In the genomic region with DNA sequence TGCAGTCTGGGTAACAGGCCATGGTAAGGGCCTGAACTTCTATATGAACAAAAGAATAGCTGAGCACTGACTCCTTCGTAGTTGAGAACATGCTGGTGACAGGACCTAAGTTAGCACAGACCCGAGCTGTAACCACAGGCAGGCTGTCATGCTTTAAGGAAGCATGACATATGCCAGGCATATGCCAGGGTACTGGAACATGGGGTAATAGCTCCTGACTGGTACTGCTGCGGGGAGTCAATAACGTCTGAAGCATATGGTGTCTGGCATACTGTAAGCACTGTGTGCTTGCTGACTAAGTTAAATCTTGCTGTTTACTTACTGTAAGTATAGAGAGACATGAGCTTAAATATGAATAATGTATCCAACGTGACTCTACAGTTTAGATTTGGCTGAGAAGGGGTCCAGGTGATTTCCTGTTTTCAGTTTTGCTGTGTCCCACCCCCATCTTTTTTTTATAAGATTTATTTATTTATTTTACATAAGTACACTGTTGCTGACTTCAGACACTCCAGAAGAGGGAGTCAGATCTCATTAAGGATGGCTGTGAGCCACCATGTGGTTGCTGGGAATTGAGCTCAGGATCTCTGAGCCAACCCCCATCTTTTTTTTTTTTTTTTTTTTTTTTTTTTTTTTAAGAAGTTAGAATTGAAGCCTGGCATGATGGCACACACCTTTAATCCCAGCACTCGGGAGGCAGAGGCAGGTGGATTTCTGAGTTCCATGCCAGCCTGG, we compare ENCODE assay signal across 24 mouse cellular contexts. TPM values are rescaled to one million over a fixed set of nuclear protein-coding genes. Genes with fewer than 3 reads are reported as not detected.
DNase-seq lines count a peak whose midpoint lies in the region; ATAC-seq and TF ChIP-seq lines count a peak whose summit lies in the region.
"Had no signal": no experiment of that assay in that cellular context is flagged by ENCODE, and none has a peak within 500 bp of the region (broad histone marks: within the 10 kb centered on the region; RNA-seq: fewer than 3 reads in every experiment).

No protein-coding gene starts in this region.

- H3K4me3 ChIP-seq in forebrain, embryonic 13.5 days = no peak overlapping the region
- H3K4me3 ChIP-seq in forebrain, embryonic 10.5 days = no peak overlapping the region
- no peak overlapping the region for H3K4me3 ChIP-seq in layer of hippocampus, adult 2 months
- no peak overlapping the region for H3K4me3 ChIP-seq in heart, embryonic 11.5 days (ENCODE audit: low read depth, low read length)
- H3K4me3 ChIP-seq: gastrocnemius, adult 2 months; heart, adult 2 months; hindbrain, embryonic 10.5 days; left cerebral cortex, adult 2 months; neural tube, embryonic 13.5 days had no signal

- no peaks in the 10 kb centered on the region for H3K9me3 ChIP-seq in forebrain, embryonic 13.5 days (replicated peaks)
- H3K9me3 ChIP-seq in forebrain, embryonic 10.5 days = no peaks in the 10 kb centered on the region
- no peaks in the 10 kb centered on the region for H3K9me3 ChIP-seq in heart, embryonic 11.5 days (replicated peaks; ENCODE audit: control insufficient read depth, low read length)
- H3K9me3 ChIP-seq: hindbrain, embryonic 10.5 days; neural tube, embryonic 13.5 days had no signal

- 91% methylated on average over 6 of the region's 6 CpGs for WGBS in forebrain, embryonic 13.5 days
- 93% methylated on average over 6 of the region's 6 CpGs for WGBS in forebrain, embryonic 10.5 days
- WGBS in heart, embryonic 11.5 days (ENCODE audit: insufficient replicate concordance) = 84% methylated on average over 6 of the region's 6 CpGs

- ATAC-seq in forebrain, embryonic 13.5 days = peak; percentile 96; the same call in 1 of the 2 replicates
- ATAC-seq in heart, embryonic 11.5 days (replicated peaks; ENCODE audit: insufficient number of reproducible peaks, low FRiP score, low TSS enrichment) = no peak

- H3K27me3 ChIP-seq in forebrain, embryonic 13.5 days = no peaks in the 10 kb centered on the region
- H3K27me3 ChIP-seq in forebrain, embryonic 10.5 days (ENCODE audit: poor library complexity, severe bottlenecking) = no peaks in the 10 kb centered on the region
- H3K27me3 ChIP-seq in heart, embryonic 11.5 days (ENCODE audit: control insufficient read depth, insufficient read depth, low read length) = no peaks in the 10 kb centered on the region
- H3K27me3 ChIP-seq: neural tube, embryonic 13.5 days had no signal

- no peaks in the 10 kb centered on the region for H3K4me1 ChIP-seq in forebrain, embryonic 13.5 days
- no peaks in the 10 kb centered on the region for H3K4me1 ChIP-seq in forebrain, embryonic 10.5 days
- no peaks in the 10 kb centered on the region for H3K4me1 ChIP-seq in heart, embryonic 11.5 days (ENCODE audit: control insufficient read depth, insufficient read depth, low read length)
- H3K4me1 ChIP-seq: hindbrain, embryonic 10.5 days; neural tube, embryonic 13.5 days had no signal

- H3K4me2 ChIP-seq in forebrain, embryonic 13.5 days = no peak overlapping the region
- no peak overlapping the region for H3K4me2 ChIP-seq in heart, embryonic 11.5 days
- H3K4me2 ChIP-seq: liver, embryonic 11.5 days; lung, embryonic 14.5 days; midbrain, embryonic 11.5 days; neural tube, embryonic 13.5 days had no signal

- DNase-seq in forebrain, embryonic 10.5 days (ENCODE audit: extremely low spot score, low spot score) = no peak
- peak; percentile 9 to 70 for DNase-seq in layer of hippocampus, adult 18-20 months (ENCODE audit: low spot score in 2 of 2)
- no peak for DNase-seq in layer of hippocampus, postnatal 25 days (ENCODE audit: extremely low spot score in 1 of 2, low spot score in 1 of 2)
- DNase-seq in layer of hippocampus, adult 2 months (ENCODE audit: low spot score in 2 of 2) = peak in 1 of 2 experiments; percentile 47
- DNase-seq in telencephalon, adult 2 months (ENCODE audit: low read depth, low spot score) = peak; percentile 27
- DNase-seq in adipocyte (ENCODE audit: low spot score) = no peak
- DNase-seq: adrenal gland, adult 2 months; B cell, adult 2 months; cerebellum, postnatal 14 days; gastrocnemius, adult 2 months; heart, adult 2 months; kidney, adult 2 months; kidney, postnatal 25 days; lung, embryonic 14.5 days; lung, postnatal 4 days; right cerebral cortex, adult 18-20 months; thymus, postnatal 14 days had no signal

- no peak overlapping the region for H3K9ac ChIP-seq in forebrain, embryonic 13.5 days
- H3K9ac ChIP-seq in heart, embryonic 11.5 days (ENCODE audit: low read depth, low read length) = no peak overlapping the region
- H3K9ac ChIP-seq: lung, embryonic 14.5 days; neural tube, embryonic 13.5 days had no signal

- peaks cover 76% of the 10 kb centered on the region for H3K36me3 ChIP-seq in forebrain, embryonic 13.5 days (ENCODE audit: poor library complexity, severe bottlenecking)
- peaks cover 85% of the 10 kb centered on the region for H3K36me3 ChIP-seq in forebrain, embryonic 10.5 days (replicated peaks)
- H3K36me3 ChIP-seq in heart, embryonic 11.5 days (ENCODE audit: control insufficient read depth, insufficient read depth, low read length) = peaks cover 10% of the 10 kb centered on the region

- 0 out of 2 replicates have a peak, but pooled peaks have one; percentile 19 for TF ChIP-seq CTCF in layer of hippocampus, adult 2 months (conservative IDR thresholded peaks at IDR 0.05)

- H3K27ac ChIP-seq in forebrain, embryonic 13.5 days = no peak overlapping the region
- no peak overlapping the region for H3K27ac ChIP-seq in forebrain, embryonic 10.5 days
- H3K27ac ChIP-seq in layer of hippocampus, adult 2 months = peak overlapping the region; percentile 49
- no peak overlapping the region for H3K27ac ChIP-seq in heart, embryonic 11.5 days (ENCODE audit: low read depth, low read length)
- H3K27ac ChIP-seq: gastrocnemius, adult 2 months; heart, adult 2 months; hindbrain, embryonic 10.5 days; left cerebral cortex, adult 2 months; neural tube, embryonic 13.5 days had no signal

RNA-seq across cellular contexts. Expression of gene Usp8, which starts 28.4 kb away (rescaled TPM):
- polyA plus RNA-seq in forebrain, embryonic 13.5 days (2015; fragmentation: Nextera tagmentation; extraction: Ambion mirVana) = 28.9 and 30.8 TPM in 2 replicates
- 40.3 and 44.6 TPM in 2 replicates for polyA plus RNA-seq in forebrain, embryonic 10.5 days (2016; fragmentation: Nextera tagmentation; extraction: Ambion mirVana)
- 10 to 100 TPM; 51.3 to 55.4 TPM for total RNA-seq in layer of hippocampus, adult 18-20 months (2021)
- 10 to 100 TPM; 50.2 to 50.7 TPM for total RNA-seq in layer of hippocampus, postnatal 25 days (2021)
- 10 to 100 TPM; 50.9 to 53.3 TPM for total RNA-seq in layer of hippocampus, adult 2 months (2021)
- 34.3 and 43.6 TPM in 2 replicates for polyA plus RNA-seq in heart, embryonic 11.5 days (2014; fragmentation: Nextera tagmentation; extraction: Ambion mirVana)

RNA-seq across cellular contexts. Expression of gene Usp50, which starts 47.8 kb away (rescaled TPM):
- 2.2 and 3.3 TPM in 2 replicates for polyA plus RNA-seq in forebrain, embryonic 13.5 days (2015; fragmentation: Nextera tagmentation; extraction: Ambion mirVana)
- 2.4 TPM in 2 replicates for polyA plus RNA-seq in forebrain, embryonic 10.5 days (2016; fragmentation: Nextera tagmentation; extraction: Ambion mirVana)
- 1 to 10 TPM; 2.0 to 2.5 TPM for total RNA-seq in layer of hippocampus, adult 18-20 months (2021)
- total RNA-seq in layer of hippocampus, postnatal 25 days (2021) = 1 to 10 TPM; 1.9 to 2.9 TPM
- 1 to 10 TPM; 3.0 to 3.3 TPM for total RNA-seq in layer of hippocampus, adult 2 months (2021)
- 2.1 and 3.3 TPM in 2 replicates for polyA plus RNA-seq in heart, embryonic 11.5 days (2014; fragmentation: Nextera tagmentation; extraction: Ambion mirVana)
- total RNA-seq: adrenal gland, adult 2 months; heart, adult 2 months had no signal

RNA-seq across cellular contexts. Expression of gene Gabpb1, which starts 59.4 kb away (rescaled TPM):
- polyA plus RNA-seq in forebrain, embryonic 13.5 days (2015; fragmentation: Nextera tagmentation; extraction: Ambion mirVana) = 68.6 and 70.3 TPM in 2 replicates
- 77.4 and 77.7 TPM in 2 replicates for polyA plus RNA-seq in forebrain, embryonic 10.5 days (2016; fragmentation: Nextera tagmentation; extraction: Ambion mirVana)
- total RNA-seq in layer of hippocampus, adult 18-20 months (2021) = 10 to 100 TPM; 15.4 to 19.6 TPM
- total RNA-seq in layer of hippocampus, postnatal 25 days (2021) = 10 to 100 TPM; 18.2 to 20.2 TPM
- 10 to 100 TPM; 18.2 to 18.5 TPM for total RNA-seq in layer of hippocampus, adult 2 months (2021)
- 40.4 and 41.9 TPM in 2 replicates for polyA plus RNA-seq in heart, embryonic 11.5 days (2014; fragmentation: Nextera tagmentation; extraction: Ambion mirVana)

Comparison
In these comparisons a context has a peak if more than half of its experiments do, and no peak if none do; other contexts are left out.
1. DNase-seq: peak in layer of hippocampus, adult 18-20 months (2 of 2) and telencephalon, adult 2 months (single experiment); none in forebrain, embryonic 10.5 days (single experiment), layer of hippocampus, postnatal 25 days (0 of 2) and adipocyte (single experiment).